Mouse (Mus musculus): ENCODE data around the gene Cd7. TPM values are rescaled to one million over a fixed set of nuclear protein-coding genes. Genes with fewer than 3 reads are reported as not detected.
"Not testable (repeated sequence)": the region's sequence is repeated elsewhere in the genome, so short reads cannot be mapped to it uniquely, and the experiment has no call there.

The Cd7 gene
- polyA plus RNA-seq, 1 experiment from 2014 or later, result not detected

- Histone ChIP-seq H3K4me3 (ENCODE audit: control insufficient read depth in 1 of 2, insufficient read depth in 1 of 2, low read depth in 1 of 2, low read length in 2 of 2) (no peak overlapping the region), H3K9me3 (ENCODE audit: control insufficient read depth, low read length) (no peaks in the 10 kb centered on the region), H3K4me1 (ENCODE audit: control insufficient read depth in 2 of 2, insufficient read depth in 2 of 2, low read length in 2 of 2) (no peaks in the 10 kb centered on the region; a peak in 1 of 4 replicates), H3K4me2 (ENCODE audit: low read length) (no peak overlapping the region), H3K27ac (replicated peaks in 1 of 2; ENCODE audit: control insufficient read depth in 1 of 2, insufficient read depth in 1 of 2, low read depth in 2 of 2, low read length in 2 of 2) (no peak overlapping the region), H3K9ac (ENCODE audit: low read length) (no peak overlapping the region), H3K36me3 (ENCODE audit: control insufficient read depth, insufficient read depth, low read length) (no peaks in the 10 kb centered on the region), H3K27me3 (ENCODE audit: control insufficient read depth, insufficient read depth, low read length) (0 out of 2 replicates have a peak, but pooled peaks cover 3% of the 10 kb centered on the region)
- WGBS, result 57% methylated on average over 2 of the region's 2 CpGs
- ATAC-seq (ENCODE audit: insufficient number of reproducible peaks, insufficient read depth, low FRiP score, low read depth), result no peak
Observed at GRCm38 (mm10) chr11:121047826-121048399, 8.7 kb upstream of the Cd7 start.

GRCm38 (mm10) chr11:121045286-121045685 lies 6.1 kb upstream of the Cd7 start:
- no peak for ATAC-seq (ENCODE audit: insufficient number of reproducible peaks, insufficient read depth, low FRiP score, low read depth)
- Histone ChIP-seq H3K27me3 (ENCODE audit: control insufficient read depth, insufficient read depth, low read length) (0 out of 2 replicates have a peak, but pooled peaks cover 3% of the 10 kb centered on the region), H3K4me1 (ENCODE audit: control insufficient read depth in 2 of 2, insufficient read depth in 2 of 2, low read length in 2 of 2) (no peaks in the 10 kb centered on the region)

GRCm38 (mm10) chr11:121043025-121043424 lies 3.8 kb upstream of the Cd7 start:
- WGBS, result 56% methylated on average over 1 of the region's 1 CpGs
- H3K27me3 ChIP-seq (ENCODE audit: control insufficient read depth, insufficient read depth, low read length); H3K27ac ChIP-seq (replicated peaks in 1 of 2; ENCODE audit: control insufficient read depth in 1 of 2, insufficient read depth in 1 of 2, low read depth in 2 of 2, low read length in 2 of 2); H3K9ac ChIP-seq (ENCODE audit: low read length); H3K9me3 ChIP-seq (ENCODE audit: control insufficient read depth, low read length); H3K4me2 ChIP-seq (ENCODE audit: low read length); H3K4me1 ChIP-seq (ENCODE audit: control insufficient read depth in 2 of 2, insufficient read depth in 2 of 2, low read length in 2 of 2); ATAC-seq (ENCODE audit: insufficient number of reproducible peaks, insufficient read depth, low FRiP score, low read depth); H3K36me3 ChIP-seq (ENCODE audit: control insufficient read depth, insufficient read depth, low read length); H3K4me3 ChIP-seq (ENCODE audit: control insufficient read depth in 1 of 2, insufficient read depth in 1 of 2, low read depth in 1 of 2, low read length in 2 of 2): not testable (repeated sequence)

More at GRCm38 (mm10) chr11:121045286-121045685, 6.1 kb upstream of the Cd7 start:
- WGBS, result 58% methylated on average over 1 of the region's 1 CpGs
- Histone ChIP-seq H3K27ac (replicated peaks in 1 of 2; ENCODE audit: control insufficient read depth in 1 of 2, insufficient read depth in 1 of 2, low read depth in 2 of 2, low read length in 2 of 2) (no peak overlapping the region), H3K36me3 (ENCODE audit: control insufficient read depth, insufficient read depth, low read length) (no peaks in the 10 kb centered on the region), H3K4me3 (ENCODE audit: control insufficient read depth in 1 of 2, insufficient read depth in 1 of 2, low read depth in 1 of 2, low read length in 2 of 2) (no peak overlapping the region), H3K4me2 (ENCODE audit: low read length) (no peak overlapping the region), H3K9me3 (ENCODE audit: control insufficient read depth, low read length) (no peaks in the 10 kb centered on the region), H3K9ac (ENCODE audit: low read length) (no peak overlapping the region)

GRCm38 (mm10) chr11:121042480-121042879 lies 3.3 kb upstream of the Cd7 start:
- H3K9me3 ChIP-seq (ENCODE audit: control insufficient read depth, low read length), result no peaks in the 10 kb centered on the region
- H3K36me3 ChIP-seq (ENCODE audit: control insufficient read depth, insufficient read depth, low read length), result no peaks in the 10 kb centered on the region
- no peak overlapping the region for H3K4me3 ChIP-seq (ENCODE audit: control insufficient read depth in 1 of 2, insufficient read depth in 1 of 2, low read depth in 1 of 2, low read length in 2 of 2)
- no peak overlapping the region for H3K27ac ChIP-seq (replicated peaks in 1 of 2; ENCODE audit: control insufficient read depth in 1 of 2, insufficient read depth in 1 of 2, low read depth in 2 of 2, low read length in 2 of 2)
- ATAC-seq (ENCODE audit: insufficient number of reproducible peaks, insufficient read depth, low FRiP score, low read depth), result no peak
- H3K4me2 ChIP-seq (ENCODE audit: low read length), result no peak overlapping the region
- WGBS, result 71% methylated on average over 4 of the region's 4 CpGs
- H3K27me3 ChIP-seq (ENCODE audit: control insufficient read depth, insufficient read depth, low read length), result peaks cover 8% of the 10 kb centered on the region
- no peak overlapping the region for H3K9ac ChIP-seq (ENCODE audit: low read length)
- H3K4me1 ChIP-seq (ENCODE audit: control insufficient read depth in 2 of 2, insufficient read depth in 2 of 2, low read length in 2 of 2), result no peaks in the 10 kb centered on the region

GRCm38 (mm10) chr11:121041636-121042035 lies 2.4 kb upstream of the Cd7 start:
- H3K9ac ChIP-seq (ENCODE audit: low read length), result no peak overlapping the region
- no peak for ATAC-seq (ENCODE audit: insufficient number of reproducible peaks, insufficient read depth, low FRiP score, low read depth)
- H3K4me3 ChIP-seq (ENCODE audit: control insufficient read depth in 1 of 2, insufficient read depth in 1 of 2, low read depth in 1 of 2, low read length in 2 of 2), result no peak overlapping the region
- H3K36me3 ChIP-seq (ENCODE audit: control insufficient read depth, insufficient read depth, low read length), result no peaks in the 10 kb centered on the region
- peaks cover 5% of the 10 kb centered on the region for H3K27me3 ChIP-seq (ENCODE audit: control insufficient read depth, insufficient read depth, low read length)
- WGBS, result 65% methylated on average over 4 of the region's 4 CpGs
- no peaks in the 10 kb centered on the region for H3K9me3 ChIP-seq (ENCODE audit: control insufficient read depth, low read length)
- no peaks in the 10 kb centered on the region for H3K4me1 ChIP-seq (ENCODE audit: control insufficient read depth in 2 of 2, insufficient read depth in 2 of 2, low read length in 2 of 2)
- no peak overlapping the region for H3K4me2 ChIP-seq (ENCODE audit: low read length)
- H3K27ac ChIP-seq (replicated peaks in 1 of 2; ENCODE audit: control insufficient read depth in 1 of 2, insufficient read depth in 1 of 2, low read depth in 2 of 2, low read length in 2 of 2), result no peak overlapping the region

GRCm38 (mm10) chr11:121041212-121041611 lies 2.0 kb upstream of the Cd7 start:
- Histone ChIP-seq H3K9me3 (ENCODE audit: control insufficient read depth, low read length) (no peaks in the 10 kb centered on the region), H3K27ac (replicated peaks in 1 of 2; ENCODE audit: control insufficient read depth in 1 of 2, insufficient read depth in 1 of 2, low read depth in 2 of 2, low read length in 2 of 2) (no peak overlapping the region), H3K36me3 (ENCODE audit: control insufficient read depth, insufficient read depth, low read length) (no peaks in the 10 kb centered on the region), H3K27me3 (ENCODE audit: control insufficient read depth, insufficient read depth, low read length) (peaks cover 5% of the 10 kb centered on the region), H3K9ac (ENCODE audit: low read length) (no peak overlapping the region), H3K4me2 (ENCODE audit: low read length) (no peak overlapping the region), H3K4me1 (ENCODE audit: control insufficient read depth in 2 of 2, insufficient read depth in 2 of 2, low read length in 2 of 2) (no peaks in the 10 kb centered on the region), H3K4me3 (ENCODE audit: control insufficient read depth in 1 of 2, insufficient read depth in 1 of 2, low read depth in 1 of 2, low read length in 2 of 2) (no peak overlapping the region)
- no peak; the same call in 1 of the 2 replicates for ATAC-seq (ENCODE audit: insufficient number of reproducible peaks, insufficient read depth, low FRiP score, low read depth)
- 2% methylated on average over 4 of the region's 4 CpGs for WGBS

- peaks cover 5% of the 10 kb centered on the region for H3K27me3 ChIP-seq (ENCODE audit: control insufficient read depth, insufficient read depth, low read length)
- WGBS, result 80% methylated on average over 11 of the region's 11 CpGs
- H3K9ac ChIP-seq (ENCODE audit: low read length), result no peak overlapping the region
- no peaks in the 10 kb centered on the region for H3K4me1 ChIP-seq (ENCODE audit: control insufficient read depth in 2 of 2, insufficient read depth in 2 of 2, low read length in 2 of 2)
- no peak for ATAC-seq (ENCODE audit: insufficient number of reproducible peaks, insufficient read depth, low FRiP score, low read depth)
- H3K4me3 ChIP-seq (ENCODE audit: control insufficient read depth in 1 of 2, insufficient read depth in 1 of 2, low read depth in 1 of 2, low read length in 2 of 2), result no peak overlapping the region
- H3K36me3 ChIP-seq (ENCODE audit: control insufficient read depth, insufficient read depth, low read length), result no peaks in the 10 kb centered on the region
- no peaks in the 10 kb centered on the region for H3K9me3 ChIP-seq (ENCODE audit: control insufficient read depth, low read length)
- no peak overlapping the region for H3K4me2 ChIP-seq (ENCODE audit: low read length)
- H3K27ac ChIP-seq (replicated peaks in 1 of 2; ENCODE audit: control insufficient read depth in 1 of 2, insufficient read depth in 1 of 2, low read depth in 2 of 2, low read length in 2 of 2), result no peak overlapping the region
Observed at GRCm38 (mm10) chr11:121038366-121039240, 615 bp downstream of the Cd7 start.

Data from heart, embryonic 14.5 days (tissue).